Comparison of ENCODE assay signal across 17 mouse cellular contexts in the genomic region with DNA sequence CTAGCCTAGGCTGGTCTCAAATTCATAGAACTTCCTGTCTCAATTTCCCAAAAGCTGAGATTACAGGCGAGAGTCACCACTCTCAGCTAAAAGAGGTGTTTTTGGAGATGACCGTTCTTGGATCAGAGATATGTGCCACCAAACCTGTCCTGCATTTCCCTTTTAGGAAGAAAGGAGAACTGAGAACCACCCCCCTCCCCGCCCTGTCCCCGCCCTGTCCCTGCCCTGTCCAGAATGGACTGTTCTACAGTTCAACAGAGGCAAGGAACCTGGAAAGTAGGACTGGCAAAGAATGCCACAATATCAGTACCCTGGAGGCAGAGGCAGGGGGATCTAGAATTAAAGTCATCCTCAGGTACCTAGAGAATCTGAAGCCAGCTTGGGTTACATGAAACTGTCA.
"Had no signal": no experiment of that assay in that cellular context is flagged by ENCODE, and none has a peak within 500 bp of the region (broad histone marks: within the 10 kb centered on the region; RNA-seq: fewer than 3 reads in every experiment).

No protein-coding gene starts in this region.

- H3K36me3 ChIP-seq: limb, embryonic 10.5 days; limb, embryonic 13.5 days; liver, embryonic 13.5 days; neural tube, embryonic 13.5 days had no signal

- H3K4me2 ChIP-seq: limb, embryonic 13.5 days; liver, embryonic 13.5 days; lung, embryonic 14.5 days; midbrain, embryonic 11.5 days; neural tube, embryonic 13.5 days had no signal

- H3K4me3 ChIP-seq: limb, embryonic 10.5 days; limb, embryonic 13.5 days; liver, embryonic 13.5 days; neural tube, embryonic 13.5 days had no signal

- DNase-seq: kidney, adult 9 months; kidney, postnatal 14 days; kidney, postnatal 4 days; liver, embryonic 13.5 days; lung, embryonic 14.5 days; midbrain, embryonic 14.5 days; retina, postnatal 1 day; right cerebral cortex, postnatal 25 days; spleen, adult 18-20 months; thymus, adult 18-20 months; thymus, postnatal 36 days had no signal

- H3K4me1 ChIP-seq: limb, embryonic 10.5 days; limb, embryonic 13.5 days; neural tube, embryonic 13.5 days had no signal

- H3K27me3 ChIP-seq: limb, embryonic 13.5 days; liver, embryonic 13.5 days; neural tube, embryonic 13.5 days had no signal

- H3K9ac ChIP-seq: limb, embryonic 13.5 days; liver, embryonic 13.5 days; lung, embryonic 14.5 days; neural tube, embryonic 13.5 days had no signal

- H3K27ac ChIP-seq: limb, embryonic 10.5 days; limb, embryonic 13.5 days; liver, embryonic 13.5 days; macrophage; neural tube, embryonic 13.5 days had no signal

- ATAC-seq: lung, postnatal 0 days had no signal

- H3K9me3 ChIP-seq: limb, embryonic 10.5 days; limb, embryonic 13.5 days; liver, embryonic 13.5 days; neural tube, embryonic 13.5 days had no signal
